Mouse (Mus musculus) cerebellum, adult 18-20 months (tissue): ENCODE measurements around the gene Rbm47.

ENCODE experiments used
- DNase-seq, 2 experiments: peaks; one replicate each; pipeline ENCODE4 v3.0.0; 2021

Rbm47 gene

DNA sequence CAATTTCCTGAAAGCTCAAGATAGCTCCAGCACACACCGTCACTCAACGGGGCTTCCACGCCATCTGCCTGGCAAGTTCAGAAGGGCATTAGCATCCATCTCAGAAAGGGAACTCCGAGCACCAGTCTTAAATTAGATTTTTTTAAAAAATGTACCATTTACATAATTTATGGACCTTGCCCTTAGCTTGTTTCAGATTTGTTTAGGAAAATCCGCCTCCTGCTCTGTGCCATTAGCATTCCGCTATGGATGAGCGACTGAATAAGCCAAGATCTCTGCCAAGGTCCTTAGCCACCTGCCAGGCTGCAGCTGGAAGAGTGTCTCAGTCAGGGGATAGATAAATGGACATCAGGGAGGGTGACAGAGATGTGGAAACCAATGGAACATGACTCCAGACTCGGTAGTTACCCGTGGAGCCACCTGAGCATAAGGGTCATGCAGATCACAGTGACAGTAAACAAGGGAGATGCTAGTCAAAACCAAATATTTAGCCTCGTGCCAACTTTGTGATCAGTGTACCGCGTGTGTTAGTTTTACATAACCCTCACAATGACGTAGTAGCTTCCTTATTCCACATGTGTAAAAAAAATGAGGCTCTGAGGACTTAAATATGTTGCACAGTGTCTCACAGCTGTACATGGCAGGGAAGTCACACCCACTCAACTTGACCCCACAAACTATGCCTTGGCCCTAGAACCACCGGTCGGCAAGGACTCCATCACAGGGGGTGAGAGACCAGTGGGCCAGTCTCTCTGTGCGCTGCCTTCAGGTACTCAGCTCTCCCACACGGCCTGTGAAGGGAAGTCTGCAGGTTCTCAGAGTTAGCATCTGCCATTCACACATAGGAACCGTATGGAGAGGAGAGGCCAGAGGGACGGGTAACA is 110.6 kb downstream of the Rbm47 start:
- no peak for DNase-seq

DNA sequence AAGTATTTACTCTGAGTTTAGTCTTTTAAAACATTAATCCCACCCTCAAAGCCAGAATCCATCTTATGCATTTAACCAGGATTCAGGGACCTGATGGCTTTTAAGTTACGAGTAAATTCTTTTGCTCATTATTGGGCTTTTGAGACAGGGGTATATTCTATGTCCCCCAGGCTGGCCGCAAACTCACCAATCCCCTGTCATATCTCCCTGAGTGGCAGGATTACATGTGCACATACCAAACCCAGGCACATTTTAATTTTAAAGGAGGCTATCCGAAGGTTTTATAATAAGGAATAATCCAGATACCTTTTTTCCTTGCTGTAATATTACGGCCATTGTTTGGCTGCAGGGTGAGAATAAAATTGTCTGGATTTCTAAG is 111.3 kb downstream of the Rbm47 start:
- no peak for DNase-seq

- no peak for DNase-seq
Measured at GRCm38 (mm10) chr5:66058844-66059243, 114.1 kb downstream of the Rbm47 start.

DNA sequence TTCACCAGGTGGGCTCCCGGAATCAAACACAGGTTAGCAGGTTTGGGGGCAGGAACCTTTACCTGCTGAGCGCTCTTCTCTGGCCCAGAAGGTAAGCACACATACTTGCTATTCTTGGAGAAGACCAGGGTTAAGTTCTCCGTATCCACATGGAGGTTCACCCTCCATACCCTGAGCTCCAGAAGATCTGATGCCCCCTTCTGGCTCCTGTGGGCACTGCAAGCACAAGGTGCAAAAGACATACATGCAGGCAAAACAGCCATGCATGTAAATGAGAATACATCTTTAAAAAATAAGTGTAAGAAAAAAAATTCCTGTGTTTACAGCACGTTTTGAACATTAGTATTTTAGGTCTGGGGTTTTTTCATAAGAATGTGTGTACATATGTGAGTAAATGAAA is 116.2 kb downstream of the Rbm47 start:
- no peak for DNase-seq

DNA sequence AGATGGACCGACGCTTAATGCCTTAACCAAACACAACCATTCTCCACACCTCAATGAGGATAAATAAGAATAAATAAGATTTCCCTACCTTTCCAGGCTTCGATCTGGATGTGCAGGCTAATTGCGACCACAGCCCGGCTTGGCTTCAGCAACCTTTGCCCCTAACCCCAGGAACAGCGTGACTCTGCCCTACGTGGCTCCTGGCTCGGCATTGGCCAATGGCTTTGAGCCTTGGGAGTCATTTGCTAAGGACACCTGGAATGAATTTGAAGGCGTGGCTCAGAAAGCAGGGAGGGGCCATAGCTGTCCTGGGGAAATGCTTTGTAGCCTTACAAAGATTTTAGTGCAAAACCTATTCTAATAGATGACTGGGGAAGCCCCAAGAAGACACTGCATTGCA is 118.5 kb downstream of the Rbm47 start:
- no peak for DNase-seq

DNA sequence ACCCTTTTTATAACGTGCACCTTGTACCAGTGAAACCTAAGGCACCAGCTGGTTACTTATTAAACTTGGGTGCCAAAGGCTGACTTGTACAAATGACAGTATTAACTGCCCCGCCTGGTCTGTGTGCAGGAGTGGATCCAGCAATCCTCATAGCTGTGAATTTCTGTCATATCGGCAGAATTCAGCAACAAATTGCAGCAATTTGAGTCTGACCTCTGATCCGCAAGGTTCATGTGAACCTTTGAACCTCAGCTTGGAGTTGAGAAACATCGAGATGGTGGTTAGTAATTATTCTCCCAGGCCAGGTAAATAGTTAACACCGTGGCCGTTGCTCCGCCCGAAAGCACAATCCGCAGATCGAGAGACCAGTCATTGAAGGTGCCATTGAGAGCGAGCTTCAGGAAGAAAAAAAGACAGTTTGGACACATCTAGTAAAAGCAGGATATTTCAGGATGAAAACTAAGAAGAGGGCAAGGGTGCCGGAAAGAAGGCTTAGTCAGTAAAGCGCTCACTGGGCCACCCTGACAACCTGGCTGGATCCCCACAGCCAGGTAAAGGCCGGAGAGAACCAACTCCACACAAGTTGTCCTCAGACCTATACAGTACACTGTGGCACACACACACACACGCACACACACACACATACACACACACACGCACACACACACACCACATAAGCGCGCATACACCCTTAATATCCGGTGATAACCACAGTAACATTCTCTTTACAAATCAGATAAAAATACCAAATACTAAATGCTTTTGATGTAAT is 120.0 kb downstream of the Rbm47 start:
- DNase-seq, result no peak

GRCm38 (mm10) chr5:66050841-66051240 is 122.1 kb downstream of the Rbm47 start:
- DNase-seq, result no peak

GRCm38 (mm10) chr5:66046356-66046755 is 126.6 kb downstream of the Rbm47 start:
- no peak for DNase-seq

DNA sequence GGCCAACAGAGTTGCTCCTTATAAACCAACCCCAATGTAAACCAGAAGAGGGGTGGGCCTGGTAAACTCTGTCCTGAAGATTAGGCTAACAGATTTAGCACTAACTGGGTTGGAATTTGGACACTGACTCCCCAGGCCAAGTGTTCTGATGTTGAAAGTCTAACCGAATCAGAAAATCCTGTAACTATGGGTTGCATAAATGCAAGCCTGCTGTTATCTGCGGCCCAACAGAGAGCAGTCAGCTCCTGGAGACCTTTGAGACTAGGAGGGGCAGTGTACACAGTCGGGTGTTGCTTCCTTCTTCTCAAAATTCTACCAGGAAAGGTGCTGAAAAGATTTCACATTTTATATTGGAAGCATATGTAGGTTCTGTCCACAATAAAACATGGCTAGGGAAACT is 129.0 kb downstream of the Rbm47 start:
- DNase-seq, result no peak

DNA sequence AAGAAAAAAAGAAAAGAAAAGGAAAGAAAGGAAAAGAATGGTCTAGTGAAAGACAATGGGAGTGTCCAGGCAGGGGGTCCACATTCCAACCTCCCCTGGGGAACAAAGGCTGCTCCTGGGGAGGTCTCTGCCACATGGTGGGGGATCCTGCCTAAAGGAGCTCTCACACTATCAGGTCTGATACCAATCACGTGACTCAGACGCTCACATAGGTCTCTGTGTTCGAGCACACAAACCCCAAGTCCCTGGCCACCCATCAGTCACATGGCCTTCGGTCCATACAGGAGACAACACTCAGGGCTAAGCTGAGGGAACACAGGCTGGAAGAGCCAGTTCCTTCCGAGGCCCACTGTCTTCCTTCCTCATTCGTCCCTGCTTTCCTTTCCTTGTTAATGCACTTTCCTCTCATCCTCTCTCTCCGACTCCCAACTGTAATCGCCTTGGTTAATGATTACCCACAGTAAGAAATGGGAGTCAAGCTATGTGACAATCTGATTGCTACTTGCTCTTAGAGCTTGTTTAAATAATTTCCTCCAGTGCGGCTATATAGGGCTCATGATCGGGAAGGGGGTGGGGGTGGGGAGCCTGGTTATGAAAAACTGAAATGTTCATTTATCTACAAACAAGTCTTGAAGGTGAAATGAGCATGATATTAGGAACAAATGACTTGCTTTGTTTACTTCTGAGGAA is 130.1 kb downstream of the Rbm47 start:
- DNase-seq, result no peak

DNA sequence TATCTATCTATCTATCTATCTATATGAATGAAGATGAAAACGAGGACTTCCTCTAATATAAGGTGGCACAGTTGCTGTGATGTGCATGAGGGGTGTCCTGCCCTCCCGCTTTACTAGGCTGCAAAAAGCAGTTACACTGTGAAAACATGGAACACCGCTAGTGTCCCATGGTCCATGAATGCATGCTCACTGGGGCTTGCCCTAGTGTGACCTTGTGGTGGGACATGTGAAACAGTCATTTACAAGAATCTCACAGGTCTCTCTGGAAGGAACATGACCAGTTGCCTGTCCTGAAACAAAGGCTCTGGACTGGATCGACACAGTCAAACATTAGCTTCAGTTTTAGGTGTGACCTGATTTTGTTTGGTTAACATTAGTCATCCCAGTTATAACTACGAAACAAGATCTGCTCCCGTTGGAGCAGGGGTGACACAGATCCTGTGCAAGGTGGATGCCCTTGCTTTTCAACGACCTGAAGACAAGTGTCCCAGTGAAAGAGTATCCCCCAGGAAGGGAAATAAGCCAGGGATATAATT is 132.1 kb downstream of the Rbm47 start:
- DNase-seq, result no peak

- DNase-seq, result no peak
Measured at GRCm38 (mm10) chr5:66039813-66040212, 133.1 kb downstream of the Rbm47 start.

- DNase-seq, result no peak
Measured at GRCm38 (mm10) chr5:66037066-66037465, 135.9 kb downstream of the Rbm47 start.

GRCm38 (mm10) chr5:66036440-66037054 is 136.4 kb downstream of the Rbm47 start:
- no peak for DNase-seq

DNA sequence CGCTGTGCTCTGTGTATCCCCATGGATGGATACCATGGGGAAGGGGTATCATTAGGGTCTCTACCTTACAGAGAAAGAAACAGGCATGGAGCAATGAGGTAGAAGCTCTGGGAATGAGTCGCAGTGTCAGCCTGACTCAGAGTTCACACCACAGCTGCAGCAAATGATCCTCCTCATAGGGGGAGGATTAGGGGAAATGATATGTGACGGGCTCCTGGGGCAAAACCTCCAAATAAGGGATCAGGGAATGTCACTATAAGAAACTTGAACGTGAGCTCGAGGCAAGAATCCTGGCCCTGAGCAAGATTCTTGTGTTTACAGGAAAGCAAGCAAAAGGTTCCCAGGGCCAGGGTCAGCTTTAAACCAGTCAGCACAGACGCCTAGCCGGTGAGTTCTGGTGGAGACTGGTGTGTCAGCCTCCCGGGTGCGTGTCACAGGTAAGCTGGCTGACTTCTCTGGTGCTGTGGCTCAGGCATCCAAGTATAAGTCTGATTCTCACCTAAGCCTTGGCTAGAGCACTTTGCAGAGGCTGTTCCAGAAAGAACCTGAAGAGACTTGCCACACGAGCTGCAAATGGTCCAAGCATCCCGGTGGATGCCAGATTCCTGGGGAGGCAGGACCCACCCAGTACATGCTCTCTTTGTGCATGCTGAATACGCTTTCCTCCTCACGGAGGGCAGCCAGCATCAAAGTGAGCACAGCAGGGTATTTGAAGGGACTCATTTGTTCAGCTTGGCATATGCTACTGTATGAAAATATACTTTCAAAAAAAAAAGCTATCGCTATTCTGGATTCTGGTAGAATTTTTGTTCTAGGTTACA is 138.3 kb downstream of the Rbm47 start:
- DNase-seq, result no peak

GRCm38 (mm10) chr5:66032826-66033225 is 140.1 kb downstream of the Rbm47 start:
- DNase-seq, result no peak

GRCm38 (mm10) chr5:66031699-66032098 is 141.2 kb downstream of the Rbm47 start:
- DNase-seq, result no peak

GRCm38 (mm10) chr5:66028232-66028631 is 144.7 kb downstream of the Rbm47 start:
- no peak for DNase-seq

- DNase-seq, result no peak
Measured at GRCm38 (mm10) chr5:66027206-66027605, 145.7 kb downstream of the Rbm47 start.

GRCm38 (mm10) chr5:66026796-66027195 is 146.1 kb downstream of the Rbm47 start:
- no peak for DNase-seq

GRCm38 (mm10) chr5:66015449-66015961 is 157.4 kb downstream of the Rbm47 start:
- no peak for DNase-seq

- no peak for DNase-seq
Measured at GRCm38 (mm10) chr5:66014437-66014836, 158.5 kb downstream of the Rbm47 start.
